Mouse (Mus musculus) thymus, adult 2 months (tissue): ENCODE measurements around the gene Sema4a.

Source experiments
- CTCF ChIP-seq: fragments of 200-500 bp; IDR thresholded peaks from 2 replicates; pipeline ENCODE4 v1.5.1; 2012; ENCODE audit warnings: mild to moderate bottlenecking, control low read depth, low read length, moderate library complexity, borderline replicate concordance; ENCODE audit not compliant: control insufficient read depth, poor library complexity, insufficient read depth; ENCODE audit errors: extremely low read depth
- POLR2A ChIP-seq: fragments of 200-500 bp; IDR thresholded peaks from 2 replicates; pipeline ENCODE4 v1.6.1; 2012; ENCODE audit warnings: mild to moderate bottlenecking, low read length, control low read depth, moderate library complexity; ENCODE audit not compliant: control insufficient read depth, poor library complexity, insufficient read depth; ENCODE audit errors: extremely low read depth

DNA sequence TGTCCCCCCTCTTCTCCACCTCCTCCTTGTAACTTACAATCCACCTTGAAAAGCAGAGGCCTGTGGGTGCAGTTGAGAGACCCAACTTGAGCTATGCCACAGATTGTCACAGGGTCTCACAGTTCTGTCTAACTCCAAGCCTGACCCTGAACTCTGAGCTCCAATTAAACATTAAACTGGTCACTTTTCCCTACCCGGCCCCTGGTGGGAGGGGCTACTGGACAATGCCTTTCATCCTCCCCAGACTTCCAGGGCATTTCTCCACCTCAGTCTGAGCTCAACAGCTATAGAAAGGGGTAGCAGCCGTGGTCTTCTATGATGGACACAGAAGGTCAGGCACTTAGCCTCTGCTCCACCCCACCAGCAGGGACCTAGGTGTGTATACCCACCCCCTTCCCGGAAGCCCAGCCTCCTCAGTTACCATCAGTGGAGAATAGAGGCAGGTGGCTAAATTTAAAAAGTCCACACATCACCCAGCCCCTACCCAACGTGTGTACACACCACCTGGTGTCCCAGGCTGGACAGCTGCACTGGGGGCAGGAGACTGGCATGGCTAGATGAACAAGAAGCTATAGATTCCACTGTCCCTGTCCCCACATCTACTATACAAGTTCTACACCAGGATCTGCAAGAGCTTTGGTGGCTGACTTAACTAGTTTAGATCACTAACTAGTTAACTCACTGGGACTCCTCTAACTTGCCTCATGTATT is 39.8 kb upstream of the Sema4a start:
- no peak for TF ChIP-seq CTCF
- no peak for TF ChIP-seq POLR2A
